Mouse (Mus musculus) G1E (cell line): ENCODE measurements at regions not wholly inside any gene's neighbourhood (a gene's known extent, or its start where the extent isn't known, plus 50 kb on each side); places are given as distances from the start of the nearest gene placed in this dataset.

Experiments used
- ATAC-seq: 2 replicates; pipeline ENCODE4 v1.8.0; 2016; ENCODE audit warnings: mild to moderate bottlenecking; ENCODE audit not compliant: insufficient number of reproducible peaks, poor library complexity, low FRiP score, severe bottlenecking; ENCODE audit errors: extremely low read depth
- DNase-seq: peaks from one replicate; pipeline ENCODE4 v3.0.0; 2012; ENCODE audit warnings: low spot score
- H3K27me3 ChIP-seq: 2 replicates; pipeline ENCODE4 v1.6.1; 2012; ENCODE audit warnings: mild to moderate bottlenecking, low read length, inconsistent platforms; ENCODE audit not compliant: insufficient read depth
- H3K36me3 ChIP-seq: replicated peaks from 2 replicates; pipeline ENCODE3; 2012; ENCODE audit warnings: mild to moderate bottlenecking, inconsistent platforms
- H3K4me1 ChIP-seq: 2 replicates; pipeline ENCODE4 v1.6.1; 2012; ENCODE audit warnings: low read depth, low read length, inconsistent platforms, mixed read lengths; ENCODE audit not compliant: insufficient read depth
- H3K4me3 ChIP-seq: 2 replicates; pipeline ENCODE4 v1.5.1; 2012; ENCODE audit warnings: low read depth, mild to moderate bottlenecking, inconsistent platforms, low read length, moderate library complexity, mixed read lengths
- H3K9me3 ChIP-seq: replicated peaks from 2 replicates; pipeline ENCODE4 v1.6.1; 2012; ENCODE audit warnings: inconsistent platforms
- CTCF ChIP-seq: IDR thresholded peaks from 2 replicates; pipeline ENCODE4 v1.5.1; 2012; ENCODE audit warnings: low read depth, low read length, inconsistent platforms, mixed read lengths
- GATA1 ChIP-seq: IDR thresholded peaks from 2 replicates; pipeline ENCODE4 v1.6.1; 2012; ENCODE audit warnings: borderline replicate concordance, low read length, inconsistent platforms, mixed read lengths
- GATA2 ChIP-seq: IDR thresholded peaks from 2 replicates; pipeline ENCODE4 v1.6.1; 2012; ENCODE audit warnings: low read depth, low read length, inconsistent platforms, borderline replicate concordance
- POLR2AphosphoS5 ChIP-seq: IDR thresholded peaks from 2 replicates; pipeline ENCODE4 v1.6.1; 2012; ENCODE audit warnings: low read depth, low read length, inconsistent platforms; ENCODE audit not compliant: insufficient replicate concordance
- TAL1 ChIP-seq: conservative IDR thresholded peaks from 2 replicates; pipeline ENCODE4 v1.6.1; 2012; ENCODE audit warnings: low read depth, low read length, inconsistent platforms, mixed read lengths

DNA sequence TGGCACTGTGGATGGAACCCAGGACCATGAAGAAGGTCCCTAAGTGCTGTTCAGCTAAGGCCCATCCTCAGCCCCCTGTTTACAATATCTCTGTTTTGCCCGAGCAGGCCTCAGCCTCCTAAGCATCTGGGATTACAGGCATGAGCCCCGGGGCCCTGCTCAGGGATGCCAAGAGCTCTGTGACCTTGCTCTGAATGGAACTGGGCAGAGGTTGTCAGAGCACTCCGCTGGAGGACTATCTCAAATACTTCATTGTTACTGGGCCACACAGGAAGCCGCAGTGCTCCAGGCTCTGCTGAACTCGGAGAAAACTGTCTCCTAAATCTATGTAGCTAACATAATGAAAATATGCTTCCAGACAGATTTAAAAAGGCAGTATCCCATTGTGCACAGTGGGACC is 235.7 kb upstream of the Sulf2 start:
- ATAC-seq (no peak), DNase-seq (no peak)
- Histone ChIP-seq H3K4me1 (no peaks in the 10 kb centered on the region), H3K27me3 (no peaks in the 10 kb centered on the region), H3K9me3 (peaks cover 97% of the 10 kb centered on the region), H3K36me3 (no peaks in the 10 kb centered on the region), H3K4me3 (no peak overlapping the region)
- TF ChIP-seq TAL1 (no peak), POLR2AphosphoS5 (no peak), CTCF (no peak), GATA1 (no peak), GATA2 (no peak)

DNA sequence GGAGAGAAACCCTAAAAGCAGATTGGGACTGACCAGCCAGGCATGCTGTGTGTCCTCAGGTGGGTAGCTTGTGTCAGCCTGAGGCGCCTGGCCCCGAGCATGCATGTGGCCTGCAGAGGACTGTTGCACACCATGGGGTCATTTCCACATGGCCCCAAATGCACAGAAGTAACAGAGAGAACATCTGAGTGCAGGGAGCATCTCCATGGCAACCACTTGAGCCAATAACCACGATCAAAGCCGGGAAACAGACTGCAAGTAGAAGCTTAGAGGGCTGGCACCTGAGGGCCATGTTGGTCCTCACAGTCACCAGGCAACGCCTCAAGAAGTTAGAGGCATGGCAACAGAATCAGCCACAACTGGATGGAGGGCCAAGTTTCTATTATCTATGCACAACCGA is 232.6 kb upstream of the Sulf2 start:
- ATAC-seq (no peak), DNase-seq (no peak)
- no peaks in the 10 kb centered on the region for H3K36me3 ChIP-seq
- TF ChIP-seq POLR2AphosphoS5 (no peak), GATA1 (no peak), GATA2 (no peak), TAL1 (no peak), CTCF (no peak)
- peaks cover 95% of the 10 kb centered on the region for H3K9me3 ChIP-seq
- no peak overlapping the region for H3K4me3 ChIP-seq
- H3K27me3 ChIP-seq, result no peaks in the 10 kb centered on the region
- H3K4me1 ChIP-seq, result no peaks in the 10 kb centered on the region

DNA sequence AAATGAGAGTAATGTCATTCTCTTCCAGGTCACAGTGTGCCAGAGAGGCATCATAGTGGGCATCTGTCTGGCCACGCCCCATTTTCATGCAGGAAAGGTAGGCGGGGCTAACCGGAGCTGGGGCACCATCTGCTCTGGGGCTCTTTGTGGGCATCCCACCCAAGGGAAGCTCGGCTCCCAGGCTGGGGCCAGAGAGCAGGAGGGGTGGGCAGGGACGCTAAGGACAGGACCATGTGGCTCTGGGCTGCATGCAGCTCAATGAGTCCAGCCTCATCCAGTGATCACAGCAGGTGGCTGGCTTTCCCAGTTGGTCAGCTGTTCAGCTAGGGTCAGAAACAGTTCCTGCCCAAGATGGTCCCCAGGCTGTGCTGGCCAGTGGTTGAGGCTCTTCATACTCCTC is 231.4 kb upstream of the Sulf2 start:
- Histone ChIP-seq H3K36me3 (no peaks in the 10 kb centered on the region), H3K27me3 (no peaks in the 10 kb centered on the region), H3K9me3 (peaks cover 93% of the 10 kb centered on the region), H3K4me1 (no peaks in the 10 kb centered on the region), H3K4me3 (no peak overlapping the region)
- no peak for TF ChIP-seq POLR2AphosphoS5
- no peak for TF ChIP-seq GATA2
- no peak for TF ChIP-seq CTCF
- no peak for TF ChIP-seq GATA1
- TF ChIP-seq TAL1, result no peak
- DNase-seq, result no peak
- ATAC-seq, result no peak

GRCm38 (mm10) chr2:166384583-166384982 is 229.1 kb upstream of the Sulf2 start:
- Histone ChIP-seq H3K36me3 (no peaks in the 10 kb centered on the region), H3K4me1 (no peaks in the 10 kb centered on the region), H3K9me3 (peaks cover 91% of the 10 kb centered on the region), H3K27me3 (no peaks in the 10 kb centered on the region), H3K4me3 (no peak overlapping the region)
- TF ChIP-seq CTCF, result no peak
- no peak for TF ChIP-seq GATA2
- no peak for TF ChIP-seq POLR2AphosphoS5
- no peak for TF ChIP-seq TAL1
- TF ChIP-seq GATA1, result no peak
- ATAC-seq, result no peak
- no peak for DNase-seq

DNA sequence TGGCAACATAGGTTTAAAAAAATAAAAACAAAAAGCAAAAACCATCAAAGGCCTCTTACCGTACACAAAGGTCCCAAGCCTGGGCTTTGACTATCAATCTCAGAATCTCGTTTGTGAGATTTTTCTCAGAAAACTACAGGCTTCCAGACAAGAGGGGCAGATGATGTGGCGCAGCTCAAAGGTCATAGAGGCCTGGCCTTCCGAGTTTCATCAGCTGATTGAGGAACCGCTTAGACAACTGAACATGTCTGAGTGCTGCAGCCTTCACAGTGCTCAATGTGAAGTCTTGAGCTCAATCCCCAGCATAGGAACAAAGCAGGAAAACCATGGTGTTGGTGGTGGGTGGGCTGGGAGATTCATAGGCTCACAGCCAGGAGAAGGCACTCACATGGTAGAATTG is 227.9 kb upstream of the Sulf2 start:
- H3K36me3 ChIP-seq, result no peaks in the 10 kb centered on the region
- ATAC-seq, result no peak
- H3K4me3 ChIP-seq, result no peak overlapping the region
- H3K9me3 ChIP-seq, result peaks cover 92% of the 10 kb centered on the region
- TF ChIP-seq GATA2, result no peak
- TF ChIP-seq GATA1, result no peak
- TF ChIP-seq CTCF, result no peak
- no peak for TF ChIP-seq TAL1
- TF ChIP-seq POLR2AphosphoS5, result no peak
- H3K27me3 ChIP-seq, result no peaks in the 10 kb centered on the region
- DNase-seq, result no peak
- no peaks in the 10 kb centered on the region for H3K4me1 ChIP-seq

DNA sequence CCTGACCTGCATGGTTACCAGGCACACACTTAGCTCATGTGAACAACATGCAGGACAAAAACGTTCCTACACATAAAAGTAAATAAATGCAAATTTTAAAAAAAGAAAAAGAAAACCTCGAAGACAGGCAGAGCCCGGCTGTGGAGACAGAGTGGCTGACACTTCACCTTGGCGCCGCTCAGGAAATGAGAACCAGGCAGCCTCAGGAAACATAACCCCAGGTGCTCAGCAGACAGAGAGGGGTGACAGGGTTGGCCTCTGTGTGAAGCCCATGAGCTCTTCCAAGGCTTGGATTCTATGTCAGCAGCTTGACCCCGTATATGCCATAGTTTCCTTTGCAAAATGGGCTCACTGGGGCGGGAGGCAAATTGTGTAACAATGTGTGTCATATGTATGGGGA is 226.7 kb upstream of the Sulf2 start:
- Histone ChIP-seq H3K9me3 (peaks cover 93% of the 10 kb centered on the region), H3K27me3 (no peaks in the 10 kb centered on the region), H3K4me1 (no peaks in the 10 kb centered on the region), H3K4me3 (no peak overlapping the region), H3K36me3 (no peaks in the 10 kb centered on the region)
- no peak for TF ChIP-seq POLR2AphosphoS5
- no peak for TF ChIP-seq GATA2
- no peak for TF ChIP-seq TAL1
- TF ChIP-seq GATA1, result no peak
- TF ChIP-seq CTCF, result no peak
- DNase-seq (no peak), ATAC-seq (no peak)
